Comparison of ENCODE assay signal across 24 mouse cellular contexts in genomic region chr11:97874396-97874795, GRCm38 (mm10). TPM values are rescaled to one million over a fixed set of nuclear protein-coding genes. Genes with fewer than 3 reads are reported as not detected.
"Had no signal": no experiment of that assay in that cellular context is flagged by ENCODE, and none has a peak within 500 bp of the region (broad histone marks: within the 10 kb centered on the region; RNA-seq: fewer than 3 reads in every experiment).

No protein-coding gene starts in this region.

- H3K4me2 ChIP-seq: liver, embryonic 15.5 days; lung, embryonic 15.5 days; midbrain, embryonic 11.5 days; midbrain, embryonic 13.5 days; midbrain, embryonic 15.5 days; neural tube, embryonic 13.5 days; neural tube, embryonic 15.5 days had no signal

- H3K4me3 ChIP-seq: liver, embryonic 15.5 days; lung, embryonic 15.5 days; megakaryocyte, embryonic 14.5 days; midbrain, embryonic 13.5 days; midbrain, embryonic 15.5 days; myocyte; neural tube, embryonic 13.5 days; neural tube, embryonic 15.5 days had no signal

- H3K9ac ChIP-seq: liver, embryonic 15.5 days; liver, postnatal 0 days; lung, embryonic 15.5 days; midbrain, embryonic 13.5 days; midbrain, embryonic 15.5 days; neural tube, embryonic 13.5 days; neural tube, embryonic 15.5 days had no signal

- H3K36me3 ChIP-seq: liver, embryonic 15.5 days; lung, embryonic 15.5 days; midbrain, embryonic 13.5 days; midbrain, embryonic 15.5 days; neural tube, embryonic 13.5 days; neural tube, embryonic 15.5 days had no signal

- H3K27me3 ChIP-seq: liver, embryonic 15.5 days; lung, embryonic 15.5 days; megakaryocyte, embryonic 14.5 days; midbrain, embryonic 13.5 days; midbrain, embryonic 15.5 days; neural tube, embryonic 13.5 days; neural tube, embryonic 15.5 days had no signal

- H3K9me3 ChIP-seq: liver, embryonic 15.5 days; lung, embryonic 15.5 days; megakaryocyte, embryonic 14.5 days; midbrain, embryonic 13.5 days; midbrain, embryonic 15.5 days; neural tube, embryonic 13.5 days; neural tube, embryonic 15.5 days had no signal

- DNase-seq: liver, postnatal 0 days; lung, adult 2 months; lung, postnatal 14 days; lung, postnatal 36 days; retina, postnatal 1 day; right cerebral cortex, adult 18-20 months; right cerebral cortex, postnatal 25 days; right cerebral cortex, postnatal 4 days; spleen, adult 18-20 months; thymus, adult 2 months; thymus, postnatal 25 days; thymus, postnatal 4 days had no signal

- ATAC-seq: liver, postnatal 0 days; lung, postnatal 0 days; midbrain, embryonic 13.5 days; midbrain, embryonic 15.5 days had no signal

- H3K4me1 ChIP-seq: liver, embryonic 15.5 days; lung, embryonic 15.5 days; megakaryocyte, embryonic 14.5 days; midbrain, embryonic 13.5 days; midbrain, embryonic 15.5 days; neural tube, embryonic 13.5 days; neural tube, embryonic 15.5 days had no signal

- H3K27ac ChIP-seq: liver, embryonic 15.5 days; lung, embryonic 15.5 days; macrophage; midbrain, embryonic 13.5 days; midbrain, embryonic 15.5 days; neural tube, embryonic 13.5 days; neural tube, embryonic 15.5 days had no signal

RNA-seq across cellular contexts. Expression of gene Fbxo47, which starts 9.6 kb away (rescaled TPM):
- polyA plus RNA-seq: small intestine, adult 2 months had no signal
